Mouse (Mus musculus) hindbrain, embryonic 11.5 days (tissue): Measurements from ENCODE around the gene Fars2. TPM values are rescaled to one million over a fixed set of nuclear protein-coding genes. Genes with fewer than 3 reads are reported as not detected.

ENCODE experiments used
- ATAC-seq: fragments of 200-750 bp; cut with Nextera tagmentation; 2 replicates; pipeline ENCODE4 v1.8.0; 2017; ENCODE audit warnings: mild to moderate bottlenecking, moderate TSS enrichment, moderate library complexity; ENCODE audit not compliant: low FRiP score
- DNase-seq: peaks from one replicate; pipeline ENCODE4 v3.0.0-alpha.2; 2015; ENCODE audit warnings: low spot score
- H3K27ac ChIP-seq: fragments of 300-500 bp; sonication (generic); 2 replicates; pipeline ENCODE4 v1.5.1; 2014; ENCODE audit warnings: mild to moderate bottlenecking, low read depth, low read length
- H3K27me3 ChIP-seq: fragments of 300-500 bp; sonication (generic); 2 replicates; pipeline ENCODE4 v1.6.1; 2014; ENCODE audit warnings: mild to moderate bottlenecking, low read length, moderate library complexity, mixed read lengths; ENCODE audit not compliant: control insufficient read depth, insufficient read depth
- H3K36me3 ChIP-seq: fragments of 300-500 bp; sonication (generic); 2 replicates; pipeline ENCODE4 v1.6.1; 2014; ENCODE audit warnings: mild to moderate bottlenecking, low read length, moderate library complexity, mixed read lengths; ENCODE audit not compliant: control insufficient read depth, insufficient read depth
- H3K4me1 ChIP-seq: fragments of 300-500 bp; sonication (generic); replicated peaks from 2 replicates; pipeline ENCODE4 v1.6.1; 2014; ENCODE audit warnings: low read length, mixed read lengths; ENCODE audit not compliant: control insufficient read depth, insufficient read depth
- H3K4me2 ChIP-seq: fragments of 300-500 bp; sonication (generic); replicated peaks from 2 replicates; pipeline ENCODE4 v1.6.1; 2014; ENCODE audit warnings: mild to moderate bottlenecking, low read depth, low read length
- H3K4me3 ChIP-seq: fragments of 300-500 bp; sonication (generic); 2 replicates; pipeline ENCODE4 v1.5.1; 2014; ENCODE audit warnings: low read depth, low read length
- H3K9ac ChIP-seq: fragments of 300-500 bp; sonication (generic); 2 replicates; pipeline ENCODE4 v1.6.1; 2014; ENCODE audit warnings: low read depth, low read length
- H3K9me3 ChIP-seq: fragments of 300-500 bp; sonication (generic); 2 replicates; pipeline ENCODE4 v1.6.1; 2016; ENCODE audit warnings: low read length; ENCODE audit not compliant: control insufficient read depth
- WGBS: fragments of 180-500 bp; shearing (Covaris S2); extraction: QIAGEN DNeasy Blood & Tissue Kit; methylation state at CpG from one replicate; pipeline ENCODE4 v1.1.7; 2014; 5-methylcytosine and 5-hydroxymethylcytosine counted together
- polyA plus RNA-seq: library from polyadenylated mRNA; unstranded; fragments of >200 nt; fragmentation: Nextera tagmentation; extraction: Ambion mirVana; gene quantifications from 2 replicates; pipeline ENCODE4 v1.2.1, GENCODE M21; 2014

The Fars2 gene
- polyA plus RNA-seq, 1 experiment from 2014 or later = 31.1 TPM

DNA sequence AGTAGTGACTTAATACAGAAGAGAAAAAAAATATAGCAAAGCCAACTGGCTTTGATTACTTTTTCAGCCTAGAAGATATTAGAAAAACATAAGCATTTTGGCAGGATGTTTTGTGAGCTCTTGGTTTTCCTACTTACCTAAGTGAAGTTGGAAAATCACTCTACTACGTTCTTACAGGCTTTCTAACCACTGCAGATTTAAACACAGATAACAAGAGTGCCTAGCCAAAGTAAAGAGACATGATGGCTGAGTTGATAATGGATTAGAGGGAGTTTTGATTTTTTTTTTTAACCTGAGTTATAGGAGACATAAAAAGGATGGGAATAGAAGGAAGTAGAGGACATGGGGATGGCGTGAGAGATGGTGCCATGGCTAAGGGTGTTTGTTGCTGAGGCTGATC is 350.6 kb downstream of the Fars2 start:
- ATAC-seq = no peak
- Histone ChIP-seq H3K36me3 (no peaks in the 10 kb centered on the region), H3K4me2 (no peak overlapping the region), H3K27ac (no peak overlapping the region), H3K9ac (no peak overlapping the region), H3K9me3 (no peaks in the 10 kb centered on the region), H3K4me3 (no peak overlapping the region), H3K27me3 (no peaks in the 10 kb centered on the region), H3K4me1 (no peaks in the 10 kb centered on the region)
- DNase-seq = no peak
- WGBS = 88% methylated on average over 2 of the region's 2 CpGs

DNA sequence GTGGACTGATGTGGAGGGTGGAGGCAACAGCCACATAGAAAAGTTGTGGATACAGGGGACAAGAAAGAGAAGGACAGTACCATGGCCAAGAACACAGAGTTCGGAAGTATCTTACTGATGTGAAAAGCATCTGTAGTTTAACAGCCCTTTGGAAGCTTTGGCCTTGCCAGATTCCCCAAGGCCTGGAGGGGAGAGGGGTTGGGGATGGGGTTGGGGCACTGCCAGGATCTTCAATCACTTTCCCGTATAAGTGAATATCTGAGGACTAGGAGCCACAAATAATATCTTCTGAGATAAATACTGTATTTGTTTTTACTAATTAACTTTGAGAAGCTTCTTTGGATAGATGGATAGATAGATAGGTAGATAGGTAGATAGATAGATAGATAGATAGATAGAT is 351.8 kb downstream of the Fars2 start:
- no peaks in the 10 kb centered on the region for H3K36me3 ChIP-seq
- no peak overlapping the region for H3K4me3 ChIP-seq
- H3K4me1 ChIP-seq = no peaks in the 10 kb centered on the region
- no peak for DNase-seq
- H3K27ac ChIP-seq = no peak overlapping the region
- 89% methylated on average over 2 of the region's 2 CpGs for WGBS
- H3K9ac ChIP-seq = no peak overlapping the region
- no peaks in the 10 kb centered on the region for H3K9me3 ChIP-seq
- H3K27me3 ChIP-seq = no peaks in the 10 kb centered on the region
- no peak for ATAC-seq
- H3K4me2 ChIP-seq = no peak overlapping the region

DNA sequence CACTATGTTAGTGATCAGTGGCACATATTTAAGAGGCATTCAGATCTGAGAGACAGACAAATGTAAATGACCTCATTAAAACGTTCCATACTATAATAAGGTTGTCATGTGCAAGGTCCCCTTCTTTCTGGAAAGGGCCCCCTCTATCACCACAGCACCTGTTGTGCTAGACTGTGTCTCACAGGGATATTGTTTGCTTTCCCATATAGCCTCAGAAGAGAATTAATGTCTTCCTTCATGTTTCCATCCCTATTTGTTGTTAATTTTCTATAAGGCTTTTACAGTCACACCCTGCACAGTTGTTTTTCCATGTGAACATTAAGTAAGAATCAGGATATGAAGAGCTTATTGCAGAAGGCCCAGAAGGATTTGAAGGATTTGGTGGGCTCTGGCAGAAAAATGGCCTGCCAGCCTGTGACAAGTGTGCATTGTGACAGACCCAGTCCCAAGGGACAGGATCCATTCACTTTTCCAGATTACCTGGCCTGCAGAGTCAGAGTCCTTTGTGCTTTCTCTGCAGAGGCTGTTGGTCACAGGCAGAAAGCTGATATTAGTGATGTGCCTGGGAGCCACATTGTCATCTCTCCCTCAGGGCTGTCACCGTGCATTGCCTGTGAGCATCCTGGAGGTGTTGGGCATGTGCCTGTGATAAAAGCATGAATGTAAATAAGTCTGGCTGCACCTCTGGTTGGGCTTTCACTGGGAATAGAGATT is 352.4 kb downstream of the Fars2 start:
- H3K4me2 ChIP-seq = no peak overlapping the region
- no peak overlapping the region for H3K27ac ChIP-seq
- ATAC-seq (no peak), DNase-seq (no peak)
- WGBS = 75% methylated on average over 2 of the region's 2 CpGs
- no peaks in the 10 kb centered on the region for H3K4me1 ChIP-seq
- no peaks in the 10 kb centered on the region for H3K9me3 ChIP-seq
- no peak overlapping the region for H3K9ac ChIP-seq
- no peaks in the 10 kb centered on the region for H3K27me3 ChIP-seq
- H3K36me3 ChIP-seq = no peaks in the 10 kb centered on the region
- no peak overlapping the region for H3K4me3 ChIP-seq

DNA sequence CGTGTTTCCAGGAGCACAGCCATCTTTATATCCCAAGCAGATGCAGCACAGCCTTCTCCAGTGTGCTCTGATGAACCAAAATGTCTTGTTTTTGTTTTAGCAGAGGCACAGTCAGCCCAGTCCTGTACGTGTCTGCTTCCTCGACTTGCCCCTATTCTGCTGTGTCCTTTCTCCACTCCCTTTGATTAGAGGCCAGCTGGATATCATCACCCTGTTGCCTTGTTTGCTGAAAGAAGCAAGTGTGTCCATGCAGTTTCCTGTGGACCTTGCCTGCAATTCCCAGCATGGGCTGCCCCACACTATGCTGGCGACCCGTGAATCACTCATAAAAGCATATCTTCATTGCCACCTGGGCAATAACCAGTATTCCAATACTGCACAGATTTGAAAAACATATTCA is 360.4 kb downstream of the Fars2 start:
- no peak overlapping the region for H3K4me2 ChIP-seq
- no peak for ATAC-seq
- no peak overlapping the region for H3K4me3 ChIP-seq
- no peak for DNase-seq
- H3K36me3 ChIP-seq = no peaks in the 10 kb centered on the region
- no peaks in the 10 kb centered on the region for H3K9me3 ChIP-seq
- H3K4me1 ChIP-seq = no peaks in the 10 kb centered on the region
- WGBS = 73% methylated on average over 5 of the region's 5 CpGs
- no peaks in the 10 kb centered on the region for H3K27me3 ChIP-seq
- H3K9ac ChIP-seq = no peak overlapping the region
- H3K27ac ChIP-seq = no peak overlapping the region

DNA sequence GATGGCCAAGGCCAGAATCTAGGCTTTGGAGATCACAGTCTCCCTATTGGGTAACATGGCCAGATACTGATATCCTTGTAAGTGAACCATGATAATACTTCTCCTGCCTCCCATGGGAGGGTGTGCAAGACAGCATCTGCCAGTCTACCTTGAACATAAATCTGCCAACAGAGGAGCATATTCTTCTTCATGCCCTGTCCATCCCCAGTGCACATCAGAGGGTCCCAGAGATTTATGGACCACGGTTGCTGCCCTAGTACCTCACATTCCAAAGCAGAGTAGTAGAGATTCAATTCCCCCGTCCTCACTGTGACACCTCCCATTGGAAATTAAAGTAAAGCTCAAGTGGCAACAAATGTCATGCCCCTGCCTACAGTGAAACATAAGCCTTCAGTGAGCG is 361.0 kb downstream of the Fars2 start:
- Histone ChIP-seq H3K27ac (no peak overlapping the region), H3K4me2 (no peak overlapping the region), H3K9me3 (no peaks in the 10 kb centered on the region), H3K4me3 (no peak overlapping the region), H3K9ac (no peak overlapping the region), H3K4me1 (no peaks in the 10 kb centered on the region), H3K36me3 (no peaks in the 10 kb centered on the region), H3K27me3 (no peaks in the 10 kb centered on the region)
- DNase-seq (no peak), ATAC-seq (no peak)
- WGBS = 70% methylated on average over 3 of the region's 3 CpGs

DNA sequence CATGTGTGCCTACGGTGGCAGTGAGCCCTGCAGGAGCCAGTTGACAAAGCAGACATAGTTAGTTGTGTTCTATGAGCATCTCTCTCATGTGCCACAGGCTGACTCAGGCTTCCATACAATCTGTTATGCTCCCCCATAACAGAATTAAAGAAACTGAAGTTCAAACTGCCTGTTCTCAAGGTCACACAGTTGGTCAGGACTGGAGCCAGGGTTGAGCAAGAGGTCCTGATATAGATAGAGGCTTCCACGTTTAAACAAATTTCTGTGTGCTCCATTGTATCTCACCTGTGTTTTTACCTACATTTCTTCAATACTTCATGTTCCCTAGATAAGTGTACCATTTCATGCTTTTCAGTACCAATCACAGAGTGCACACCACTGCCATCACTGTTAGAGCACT is 362.9 kb downstream of the Fars2 start:
- Histone ChIP-seq H3K36me3 (no peaks in the 10 kb centered on the region), H3K9ac (no peak overlapping the region), H3K4me2 (no peak overlapping the region), H3K4me1 (no peaks in the 10 kb centered on the region), H3K9me3 (no peaks in the 10 kb centered on the region), H3K27ac (no peak overlapping the region), H3K4me3 (no peak overlapping the region), H3K27me3 (no peaks in the 10 kb centered on the region)
- DNase-seq (no peak), ATAC-seq (no peak)
- 88% methylated on average over 2 of the region's 2 CpGs for WGBS

DNA sequence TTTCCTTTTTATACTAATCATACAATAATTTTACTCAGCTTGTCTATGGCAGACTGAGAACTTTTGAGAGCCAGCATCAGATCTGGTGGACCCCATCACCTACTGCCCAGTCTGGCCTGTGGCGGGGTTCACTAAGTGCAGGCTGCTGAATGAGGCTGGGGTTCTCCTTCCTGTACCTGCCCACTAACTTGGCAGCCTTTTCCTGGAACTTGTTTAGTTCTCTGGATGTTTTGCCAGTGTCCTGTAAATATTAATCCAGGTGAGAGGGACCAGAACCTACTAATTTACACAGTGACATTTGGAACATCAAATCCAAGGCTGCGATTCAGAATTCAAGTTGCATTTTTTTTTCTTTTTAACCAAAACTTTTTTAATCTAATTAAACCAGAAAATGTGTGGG is 367.2 kb downstream of the Fars2 start:
- Histone ChIP-seq H3K9me3 (no peaks in the 10 kb centered on the region), H3K4me3 (no peak overlapping the region), H3K4me2 (no peak overlapping the region), H3K9ac (no peak overlapping the region), H3K36me3 (no peaks in the 10 kb centered on the region), H3K27me3 (no peaks in the 10 kb centered on the region), H3K27ac (no peak overlapping the region), H3K4me1 (no peaks in the 10 kb centered on the region)
- no peak for ATAC-seq
- WGBS = 91% methylated on average over 2 of the region's 2 CpGs
- DNase-seq = no peak

DNA sequence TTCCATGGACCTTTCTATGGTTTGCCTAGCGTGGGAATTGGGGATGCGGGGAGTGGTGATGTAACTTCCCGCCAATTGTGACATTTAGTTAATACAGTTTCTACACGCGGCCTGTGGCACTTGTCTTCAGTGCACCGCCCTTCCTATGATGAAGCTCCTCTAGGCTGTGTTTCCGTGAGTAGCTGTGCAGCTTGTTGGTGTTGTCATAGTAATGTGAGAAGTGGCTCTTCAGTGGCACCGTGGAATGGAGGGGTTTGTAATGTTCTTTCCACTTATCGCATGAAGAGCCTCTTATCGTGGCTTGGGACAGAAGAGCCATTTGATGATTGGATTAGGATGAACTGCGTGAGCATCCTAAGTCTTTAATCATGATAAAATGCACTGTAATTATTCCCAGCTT is 369.5 kb downstream of the Fars2 start:
- Histone ChIP-seq H3K4me2 (no peak overlapping the region), H3K4me3 (no peak overlapping the region), H3K27ac (no peak overlapping the region), H3K36me3 (no peaks in the 10 kb centered on the region), H3K9me3 (no peaks in the 10 kb centered on the region), H3K27me3 (no peaks in the 10 kb centered on the region), H3K9ac (no peak overlapping the region), H3K4me1 (no peaks in the 10 kb centered on the region; the same call in 1 of the 2 replicates)
- no peak for DNase-seq
- WGBS = 90% methylated on average over 11 of the region's 11 CpGs
- ATAC-seq = no peak

DNA sequence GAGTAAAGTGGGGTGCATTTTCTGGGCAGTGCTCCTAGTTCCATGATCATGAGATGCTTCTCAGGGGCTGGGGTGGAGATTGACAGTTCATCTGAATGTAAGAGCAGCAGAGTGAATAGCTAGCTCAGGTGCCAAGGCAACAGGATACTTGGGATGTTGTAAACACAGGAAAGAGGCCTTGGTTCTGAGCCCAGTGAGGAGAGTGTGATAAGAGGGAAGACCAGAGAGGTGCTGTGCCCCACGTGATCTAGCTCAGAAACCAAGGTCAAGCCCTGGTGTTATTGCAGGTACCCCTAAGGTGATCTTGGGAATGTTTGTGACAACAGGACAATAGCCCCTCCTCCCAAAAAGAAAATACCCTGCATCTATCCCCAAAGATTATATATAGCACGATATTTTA is 372.2 kb downstream of the Fars2 start:
- Histone ChIP-seq H3K4me1 (no peaks in the 10 kb centered on the region; the same call in 1 of the 2 replicates), H3K36me3 (no peaks in the 10 kb centered on the region), H3K4me2 (no peak overlapping the region), H3K27ac (no peak overlapping the region), H3K4me3 (no peak overlapping the region), H3K9ac (no peak overlapping the region), H3K9me3 (no peaks in the 10 kb centered on the region), H3K27me3 (no peaks in the 10 kb centered on the region)
- DNase-seq (no peak), ATAC-seq (no peak)
- 81% methylated on average over 2 of the region's 2 CpGs for WGBS
